Mouse (Mus musculus): ENCODE data around the gene Cpeb1. TPM values are rescaled to one million over a fixed set of nuclear protein-coding genes. Genes with fewer than 3 reads are reported as not detected.

Gene Cpeb1
- not detected for total RNA-seq (2023)

DNA sequence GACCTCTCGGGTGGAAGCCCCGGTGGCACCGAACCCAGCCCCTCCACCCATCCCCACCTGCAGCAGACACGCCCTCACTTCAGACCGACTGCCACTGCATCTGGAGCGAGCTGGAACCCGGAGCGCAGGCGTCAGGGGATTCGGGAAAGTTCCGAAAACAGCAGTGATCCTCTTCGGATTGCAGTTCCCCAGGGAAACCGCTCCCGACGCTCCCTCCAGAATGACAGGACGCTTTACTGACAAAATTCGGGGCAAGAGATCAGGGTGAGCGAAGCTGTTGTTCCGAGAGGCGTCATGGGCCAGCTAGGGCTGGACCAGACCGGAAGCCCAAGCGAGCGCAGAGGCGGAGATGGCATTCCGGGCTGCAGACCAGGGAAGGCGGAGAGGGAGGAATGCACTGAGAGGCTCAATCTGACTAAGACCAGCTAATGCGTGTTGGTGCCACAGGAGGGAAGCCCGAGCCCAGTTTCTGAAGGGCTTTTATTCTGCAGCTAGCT, at the start of gene Cpeb1:
TSS of gene Cpeb1 (minus strand) at position 311 of the 497 bp plus-strand sequence.

DNA sequence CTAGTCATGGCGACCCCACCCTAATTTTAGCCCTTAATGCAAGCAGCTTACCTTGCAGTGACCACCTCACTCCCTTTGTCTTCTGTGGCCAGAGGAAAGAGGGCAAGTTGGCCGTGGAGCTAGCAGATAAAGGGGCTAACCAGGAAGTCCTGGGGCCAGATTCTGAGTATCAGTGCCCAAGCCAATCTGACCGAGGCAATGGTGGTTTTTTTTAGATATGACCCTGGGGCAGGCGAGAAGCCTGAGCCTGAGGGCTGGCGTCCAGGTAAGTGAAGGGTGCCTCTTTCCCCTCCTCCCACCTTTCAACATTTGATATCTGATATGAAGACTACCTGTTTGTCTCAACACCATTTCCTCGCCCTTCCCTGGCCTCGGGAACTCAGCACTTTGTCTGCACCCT, 42.9 kb upstream of the Cpeb1 start, which contains the start of gene BC048679:
TSS of gene BC048679 (minus strand) at position 101 of the 400 bp plus-strand sequence.

DNA sequence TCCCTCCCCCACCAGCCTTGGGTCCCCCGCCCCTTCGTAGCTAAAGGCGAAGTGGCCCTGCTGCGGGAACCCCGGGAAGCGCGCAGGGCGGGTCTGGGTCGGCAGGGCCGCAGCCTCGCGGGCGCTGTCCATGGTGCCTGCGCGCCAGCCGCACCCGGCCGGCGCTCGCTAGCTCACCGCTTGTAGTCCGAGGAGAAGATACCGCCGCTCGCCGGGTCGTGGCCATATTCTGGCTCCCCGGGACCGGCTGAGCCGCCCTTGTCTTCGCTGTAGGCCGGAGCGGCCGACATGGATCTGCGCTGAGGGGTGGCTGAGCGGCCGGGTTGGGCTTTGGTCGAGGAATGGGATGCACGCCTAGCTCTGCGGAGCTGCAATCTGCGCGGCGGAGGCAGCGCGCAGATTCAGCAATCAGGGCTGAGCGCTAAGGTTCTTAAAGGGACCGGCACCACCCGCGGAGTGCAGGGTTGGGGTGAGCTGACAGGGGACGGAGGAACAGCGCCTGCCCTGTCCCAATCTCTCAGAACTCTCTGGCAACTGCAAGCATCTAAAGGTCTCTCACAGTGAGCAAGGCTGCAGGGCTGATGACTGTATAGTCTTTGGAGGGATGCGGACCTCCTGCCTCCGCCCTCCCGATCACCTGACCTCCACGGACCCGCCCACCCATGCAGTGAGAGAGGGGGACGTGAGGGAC, 38.2 kb upstream of the Cpeb1 start, which contains the start of gene Ap3b2:
TSS of gene Ap3b2 (minus strand) at position 595 of the 691 bp plus-strand sequence.

DNA sequence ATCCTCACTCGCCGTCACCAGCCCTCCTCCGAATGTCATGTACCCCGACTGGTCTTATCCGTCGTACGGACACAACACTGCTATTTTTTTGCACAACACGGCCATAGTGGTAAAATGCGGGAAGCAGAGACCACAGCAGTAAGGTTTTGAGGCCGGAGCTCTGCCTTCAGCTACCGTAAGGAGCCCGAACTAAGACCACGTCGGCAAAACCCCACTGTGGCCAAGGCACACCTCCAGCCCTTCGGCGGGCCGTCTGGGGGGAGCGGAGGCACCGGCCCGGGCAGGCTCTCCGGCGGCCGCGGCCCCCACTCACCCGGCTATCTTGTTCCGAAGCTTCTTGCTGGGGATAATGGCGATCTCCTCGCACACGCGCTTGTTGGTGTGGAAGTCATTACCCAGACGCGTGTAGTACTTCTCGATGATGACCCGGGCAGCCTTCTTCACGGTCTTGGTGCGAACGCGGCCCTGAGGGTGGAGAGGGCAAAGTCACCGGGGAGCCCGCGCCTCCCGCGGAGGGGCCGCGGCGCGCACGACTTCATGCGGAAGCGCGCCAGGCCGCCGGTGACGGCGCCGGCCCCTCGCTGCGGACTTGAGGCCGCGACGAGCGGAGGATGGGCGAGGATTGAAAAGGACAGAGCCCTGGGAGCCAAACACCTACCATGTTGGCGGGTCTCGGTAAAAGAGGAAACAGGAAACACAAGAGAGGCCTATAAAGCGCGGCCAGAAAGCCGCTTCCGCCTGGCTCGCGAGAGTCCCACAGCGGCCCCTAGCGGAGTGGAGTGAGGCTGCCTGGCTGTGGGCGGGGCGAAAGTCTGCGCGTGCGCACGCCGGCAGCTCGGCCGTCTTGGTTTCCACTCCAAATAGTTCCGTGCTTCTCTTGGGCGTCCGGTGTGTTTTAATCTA, 110.5 kb downstream of the Cpeb1 start, which contains the start of gene Rps17:
TSS of gene Rps17 (minus strand) at position 711 of the 903 bp plus-strand sequence.

Other genes starting within 250 kb of the Cpeb1 start
- gene Pde8a, start 241.9 kb downstream of the Cpeb1 start, total RNA-seq (2023) = 10 to 100 TPM; 17.7 to 18.6 TPM
- gene Rps17, start 110.2 kb downstream of the Cpeb1 start, total RNA-seq (2023) = 100 to 1,000 TPM; 767 to 843 TPM
- gene Ap3b2, start 38.5 kb upstream of the Cpeb1 start, total RNA-seq (2023) = not detected
- gene BC048679, start 42.8 kb upstream of the Cpeb1 start, total RNA-seq (2023) = not detected
- gene Fsd2, start 111.5 kb upstream of the Cpeb1 start, total RNA-seq (2023) = not detected
- gene Whamm, start 115.8 kb upstream of the Cpeb1 start, total RNA-seq (2023) = 10 to 100 TPM; 15.4 to 16.4 TPM

Data from neutrophil, adult 59 days (primary cell).